Mouse (Mus musculus) midbrain, postnatal 0 days (tissue): ENCODE data around the gene Syce3. TPM values are rescaled to one million over a fixed set of nuclear protein-coding genes. Genes with fewer than 3 reads are reported as not detected.
A peak's percentile ranks its signal among the peaks of the same experiment; 100 is the strongest.

Experiments
- ATAC-seq: fragments of 200-750 bp; cut with Nextera tagmentation; 2 replicates; pipeline ENCODE4 v1.8.0; 2017; ENCODE audit warnings: moderate number of reproducible peaks, mild to moderate bottlenecking, moderate TSS enrichment, moderate library complexity; ENCODE audit not compliant: low FRiP score
- DNase-seq: peaks from one replicate; pipeline ENCODE4 v3.0.0-alpha.2; 2015; ENCODE audit warnings: low spot score
- H3K27ac ChIP-seq: fragments of 300-500 bp; sonication (generic); 2 replicates; pipeline ENCODE4 v1.5.1; 2014; ENCODE audit warnings: low read depth, mild to moderate bottlenecking, low read length, mixed read lengths
- H3K27me3 ChIP-seq: fragments of 300-500 bp; sonication (generic); 2 replicates; pipeline ENCODE4 v1.6.1; 2014; ENCODE audit warnings: low read length, control low read depth, mixed read lengths; ENCODE audit not compliant: insufficient read depth
- H3K36me3 ChIP-seq: fragments of 300-500 bp; sonication (generic); 2 replicates; pipeline ENCODE4 v1.6.1; 2014; ENCODE audit warnings: low read length, control low read depth, mixed read lengths; ENCODE audit not compliant: insufficient read depth
- H3K4me1 ChIP-seq: fragments of 300-500 bp; sonication (generic); 2 replicates; pipeline ENCODE4 v1.6.1; 2014; ENCODE audit warnings: mild to moderate bottlenecking, control low read depth, antibody characterized with exemption, low read length, mixed read lengths; ENCODE audit not compliant: insufficient read depth
- H3K4me2 ChIP-seq: fragments of 300-500 bp; sonication (generic); 2 replicates; pipeline ENCODE4 v1.6.1; 2014; ENCODE audit warnings: low read depth, mild to moderate bottlenecking, low read length, mixed read lengths; ENCODE audit not compliant: poor library complexity, severe bottlenecking
- H3K4me3 ChIP-seq: fragments of 300-500 bp; sonication (generic); 2 replicates; pipeline ENCODE4 v1.5.1; 2014; ENCODE audit warnings: low read depth, mild to moderate bottlenecking, low read length, moderate library complexity
- H3K9ac ChIP-seq: fragments of 300-500 bp; sonication (generic); replicated peaks from 2 replicates; pipeline ENCODE4 v1.6.1; 2014; ENCODE audit warnings: mild to moderate bottlenecking, low read length, moderate library complexity, mixed read lengths; ENCODE audit not compliant: poor library complexity, severe bottlenecking
- H3K9me3 ChIP-seq: fragments of 300-500 bp; sonication (generic); 2 replicates; pipeline ENCODE4 v1.6.1; 2016; ENCODE audit warnings: low read length, control low read depth
- CTCF ChIP-seq: IDR thresholded peaks from 2 replicates; pipeline ENCODE4 v1.5.1; 2016; ENCODE audit warnings: antibody characterized with exemption, mild to moderate bottlenecking
- WGBS: fragments of 180-500 bp; shearing (Covaris S2); extraction: QIAGEN DNeasy Blood & Tissue Kit; methylation state at CpG from one replicate; pipeline ENCODE4 v1.1.7; 2014; 5-methylcytosine and 5-hydroxymethylcytosine counted together
- polyA plus RNA-seq: library from polyadenylated mRNA; unstranded; fragments of >200 nt; fragmentation: Nextera tagmentation; extraction: Ambion mirVana; gene quantifications from 2 replicates; pipeline ENCODE4 v1.2.1, GENCODE M21; 2015
- total RNA-seq: library from RNA; depleted of rRNA; stranded (reverse); fragments of >200 nt; gene quantifications from 2 replicates; pipeline ENCODE4 v1.2.3, GENCODE M21; 2014

Gene Syce3
- total and polyA plus RNA-seq, 2 experiments from 2014 or later, result not detected

- no peak overlapping the region for H3K9ac ChIP-seq
- no peak for TF ChIP-seq CTCF
- WGBS, result 91% methylated on average over 10 of the region's 10 CpGs
These were observed 20.2 kb downstream of the Syce3 start for GRCm38 (mm10) chr15:89390081-89390480.

GRCm38 (mm10) chr15:89387127-89387526 is 23.2 kb downstream of the Syce3 start:
- Histone ChIP-seq H3K9ac (no peak overlapping the region), H3K4me2 (no peak overlapping the region), H3K4me3 (no peak overlapping the region), H3K27ac (no peak overlapping the region), H3K27me3 (no peaks in the 10 kb centered on the region), H3K9me3 (no peaks in the 10 kb centered on the region), H3K4me1 (no peaks in the 10 kb centered on the region), H3K36me3 (no peaks in the 10 kb centered on the region)
- ATAC-seq (no peak), DNase-seq (no peak)
- WGBS, result 45% methylated on average over 12 of the region's 12 CpGs
- no peak for TF ChIP-seq CTCF

More at GRCm38 (mm10) chr15:89390081-89390480, 20.2 kb downstream of the Syce3 start:
- Histone ChIP-seq H3K36me3 (no peaks in the 10 kb centered on the region), H3K9me3 (no peaks in the 10 kb centered on the region), H3K4me3 (no peak overlapping the region), H3K27me3 (no peaks in the 10 kb centered on the region), H3K27ac (no peak overlapping the region), H3K4me1 (no peaks in the 10 kb centered on the region), H3K4me2 (no peak overlapping the region)
- no peak for DNase-seq
- ATAC-seq, result no peak

GRCm38 (mm10) chr15:89384617-89385016 is 25.7 kb downstream of the Syce3 start, which contains the start of gene Klhdc7b:
Gene Klhdc7b, plus strand, starts transcription at chr15:89384917.
- ATAC-seq (no peak), DNase-seq (no peak)
- H3K27ac ChIP-seq, result no peak within 1 kb of the TSS
- no peak within 1 kb of the TSS for H3K4me3 ChIP-seq
- WGBS, result 91% methylated on average over 7 of the region's 7 CpGs
- peaks cover 1% of the 10 kb centered on the region; the same call in 1 of the 2 replicates for H3K27me3 ChIP-seq
- no peak for TF ChIP-seq CTCF
- H3K9me3 ChIP-seq, result no peaks in the 10 kb centered on the region
- no peak within 1 kb of the TSS for H3K4me2 ChIP-seq
- no peaks in the 10 kb centered on the region for H3K36me3 ChIP-seq
- no peaks in the 10 kb centered on the region for H3K4me1 ChIP-seq
- no peak within 1 kb of the TSS for H3K9ac ChIP-seq

- H3K27me3 ChIP-seq, result peaks cover 32% of the 10 kb centered on the region
- peak overlapping the region; percentile 33 for H3K4me3 ChIP-seq
- no peak overlapping the region for H3K9ac ChIP-seq
- H3K4me2 ChIP-seq, result peak overlapping the region; percentile 66
- TF ChIP-seq CTCF, result no peak
- no peak for ATAC-seq
- H3K9me3 ChIP-seq, result no peaks in the 10 kb centered on the region
- peaks cover 13% of the 10 kb centered on the region for H3K4me1 ChIP-seq
- H3K36me3 ChIP-seq, result no peaks in the 10 kb centered on the region
- DNase-seq, result no peak
- H3K27ac ChIP-seq, result no peak overlapping the region
- WGBS, result 16% methylated on average over 10 of the region's 10 CpGs
These were observed 30.9 kb downstream of the Syce3 start for GRCm38 (mm10) chr15:89379429-89379828.

- TF ChIP-seq CTCF, result no peak
- H3K4me1 ChIP-seq, result peaks cover 16% of the 10 kb centered on the region
- no peak for ATAC-seq
- H3K36me3 ChIP-seq, result no peaks in the 10 kb centered on the region
- no peak for DNase-seq
- H3K9me3 ChIP-seq, result no peaks in the 10 kb centered on the region
- H3K9ac ChIP-seq, result 0 out of 2 replicates have a peak within 1 kb of the TSS, but pooled peaks have one; percentile 25
- peak within 1 kb of the TSS; percentile 66 for H3K4me2 ChIP-seq
- WGBS, result 1% methylated on average over 33 of the region's 33 CpGs
- H3K4me3 ChIP-seq, result peak within 1 kb of the TSS; percentile 33
- peaks cover 32% of the 10 kb centered on the region for H3K27me3 ChIP-seq
- H3K27ac ChIP-seq, result no peak within 1 kb of the TSS
These were observed 31.4 kb downstream of the Syce3 start, which contains the start of gene Odf3b for GRCm38 (mm10) chr15:89378831-89379401. Gene Odf3b, minus strand, starts transcription at chr15:89379282.

- no peak for DNase-seq
- no peak for ATAC-seq
- H3K4me2 ChIP-seq, result peak overlapping the region; percentile 66
- peaks cover 16% of the 10 kb centered on the region for H3K4me1 ChIP-seq
- WGBS, result 14% methylated on average over 46 of the region's 46 CpGs
- H3K9me3 ChIP-seq, result no peaks in the 10 kb centered on the region
- no peaks in the 10 kb centered on the region for H3K36me3 ChIP-seq
- H3K27ac ChIP-seq, result no peak overlapping the region
- TF ChIP-seq CTCF, result no peak
- peak overlapping the region; percentile 33 for H3K4me3 ChIP-seq
- H3K9ac ChIP-seq, result 0 out of 2 replicates have a peak overlapping the region, but pooled peaks have one; percentile 25
- H3K27me3 ChIP-seq, result peaks cover 32% of the 10 kb centered on the region
These were observed 32.1 kb downstream of the Syce3 start for GRCm38 (mm10) chr15:89377938-89378828.
